Mouse (Mus musculus): ENCODE results near the gene Npas2. TPM values are rescaled to one million over a fixed set of nuclear protein-coding genes. Genes with fewer than 3 reads are reported as not detected.

Npas2 gene
- 0.40 TPM for polyA plus RNA-seq (2017; shearing (Covaris generic))

GRCm38 (mm10) chr1:39192997-39193861 lies at the start of gene Npas2:
TSS of gene Npas2 (plus strand) at chr1:39193731.

DNA sequence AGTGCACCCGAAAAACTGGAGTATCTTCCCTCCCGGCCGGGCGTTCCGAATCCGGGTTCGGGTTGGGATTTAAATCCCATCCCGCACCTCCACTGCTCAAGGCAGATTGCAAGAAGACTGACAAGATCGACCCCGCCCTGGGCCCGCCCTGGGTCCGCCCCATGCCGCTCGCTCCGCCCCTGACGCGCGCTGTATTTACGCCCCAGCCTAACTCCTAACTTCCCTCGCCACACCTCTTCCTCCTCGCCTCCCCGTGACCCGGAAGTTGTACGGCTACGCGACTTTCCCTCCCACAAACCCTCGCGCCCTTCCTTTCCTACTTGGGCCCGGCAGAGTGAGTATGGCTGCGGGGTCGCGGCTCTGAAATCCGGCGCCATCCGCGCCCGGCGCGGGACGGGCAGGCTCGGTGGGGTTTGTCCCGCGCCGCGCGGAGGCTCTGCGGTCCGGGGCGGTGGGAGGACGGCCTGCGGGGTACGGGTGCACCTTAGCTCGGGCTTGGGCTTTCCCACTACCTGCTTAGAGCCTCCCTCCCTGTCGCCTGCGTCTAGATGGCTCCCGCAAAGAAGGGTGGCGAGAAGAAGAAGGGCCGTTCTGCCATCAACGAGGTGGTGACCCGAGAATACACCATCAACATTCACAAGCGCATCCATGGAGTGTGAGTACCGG lies 174.2 kb downstream of the Npas2 start, which contains the start of gene Rpl31:
Rpl31 (plus strand) TSS at position 242 of the 666 bp plus-strand sequence.

Other genes with a start within 250 kb of the Npas2 start
- gene Pdcl3, start 208.1 kb upstream of the Npas2 start, polyA plus RNA-seq (2017; shearing (Covaris generic)): 67.8 TPM
- 364 TPM for gene Rpl31, start 174.1 kb downstream of the Npas2 start, polyA plus RNA-seq (2017; shearing (Covaris generic))

Measured in naive thymus-derived CD4-positive, alpha-beta T cell, adult 5 months (primary cell).